Mouse (Mus musculus): ENCODE results near the gene Kcnj6. TPM values are rescaled to one million over a fixed set of nuclear protein-coding genes. Genes with fewer than 3 reads are reported as not detected.

Kcnj6 gene
- 0.05 and 0.07 TPM in 2 replicates for polyA plus RNA-seq (2012; rRNA removed)

DNA sequence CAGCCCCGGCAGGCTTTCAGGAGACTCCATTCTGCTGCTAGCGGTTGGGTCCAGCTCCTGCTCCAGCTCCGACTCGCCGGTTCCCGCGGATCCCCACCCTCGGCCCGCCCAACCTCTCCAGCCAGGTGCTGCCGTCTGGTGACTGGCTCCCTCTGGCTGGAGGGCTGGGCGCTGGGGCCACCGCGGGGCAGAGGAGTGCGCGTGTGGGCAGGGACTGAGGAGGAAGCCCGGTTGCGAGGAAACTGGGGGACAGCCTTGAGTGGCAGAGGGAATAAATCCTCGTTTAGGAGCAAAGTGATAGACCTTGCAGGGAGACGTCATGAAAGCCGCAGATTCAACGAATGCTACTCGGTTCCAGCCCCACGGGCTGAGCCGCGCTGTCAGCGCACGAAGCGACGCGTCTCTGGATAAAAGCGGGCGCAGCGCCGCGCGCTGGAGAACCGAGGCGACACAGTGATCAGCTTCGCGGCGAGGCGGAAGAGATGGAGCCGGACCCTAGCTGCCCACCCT lies at the start of gene Kcnj6:
Gene Kcnj6 (minus strand): TSS at position 362 of the 510 bp plus-strand sequence.
- Histone ChIP-seq H3K4me3 (ENCODE audit: control insufficient read depth, insufficient read depth, low read length) (no peak within 1 kb of the TSS), H3K36me3 (ENCODE audit: control insufficient read depth, insufficient read depth, low read length) (no peaks in the 10 kb centered on the region), H3K4me1 (replicated peaks; ENCODE audit: control insufficient read depth, insufficient read depth, low read length) (no peaks in the 10 kb centered on the region), H3K27ac (ENCODE audit: control insufficient read depth, insufficient read depth, low read length) (no peak within 1 kb of the TSS), H3K27me3 (ENCODE audit: control insufficient read depth, insufficient read depth, low read length) (no peaks in the 10 kb centered on the region)
- no peak for TF ChIP-seq POLR2A (IDR thresholded peaks at IDR 0.05; ENCODE audit: control insufficient read depth, extremely low read depth, insufficient read depth, low read length, poor library complexity)
- no peak for TF ChIP-seq CTCF (IDR thresholded peaks at IDR 0.05; ENCODE audit: borderline replicate concordance, control insufficient read depth, extremely low read depth, insufficient read depth, low read length, poor library complexity)
- WGBS, result 5% methylated on average over 43 of the region's 43 CpGs
- no peak for DNase-seq

DNA sequence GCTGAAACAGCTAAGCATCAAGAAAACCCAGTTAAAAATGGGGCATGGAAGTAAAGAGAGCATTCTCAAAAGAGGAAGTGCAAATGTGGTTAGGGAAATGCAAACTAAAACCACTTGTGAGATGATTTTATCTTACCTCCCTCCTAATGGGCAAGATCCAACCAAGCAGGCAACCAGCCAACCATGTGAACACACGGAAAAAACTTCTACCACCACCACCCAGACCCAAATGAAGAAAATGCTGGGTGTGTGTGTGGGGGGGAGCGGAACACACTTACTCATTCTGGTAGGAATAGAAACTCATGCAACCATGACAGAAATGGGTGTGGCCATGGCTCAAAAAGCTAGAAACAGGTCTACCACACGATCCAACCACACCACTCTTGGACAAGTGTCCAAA lies 12.4 kb upstream of the Kcnj6 start:
- Histone ChIP-seq H3K4me3 (ENCODE audit: control insufficient read depth, insufficient read depth, low read length) (no peak overlapping the region), H3K27me3 (ENCODE audit: control insufficient read depth, insufficient read depth, low read length) (no peaks in the 10 kb centered on the region), H3K36me3 (ENCODE audit: control insufficient read depth, insufficient read depth, low read length) (no peaks in the 10 kb centered on the region), H3K27ac (ENCODE audit: control insufficient read depth, insufficient read depth, low read length) (no peak overlapping the region), H3K4me1 (replicated peaks; ENCODE audit: control insufficient read depth, insufficient read depth, low read length) (no peaks in the 10 kb centered on the region)
- 4% methylated on average over 3 of the region's 3 CpGs for WGBS
- TF ChIP-seq POLR2A (IDR thresholded peaks at IDR 0.05; ENCODE audit: control insufficient read depth, extremely low read depth, insufficient read depth, low read length, poor library complexity) (no peak), CTCF (IDR thresholded peaks at IDR 0.05; ENCODE audit: borderline replicate concordance, control insufficient read depth, extremely low read depth, insufficient read depth, low read length, poor library complexity) (no peak)
- no peak for DNase-seq

DNA sequence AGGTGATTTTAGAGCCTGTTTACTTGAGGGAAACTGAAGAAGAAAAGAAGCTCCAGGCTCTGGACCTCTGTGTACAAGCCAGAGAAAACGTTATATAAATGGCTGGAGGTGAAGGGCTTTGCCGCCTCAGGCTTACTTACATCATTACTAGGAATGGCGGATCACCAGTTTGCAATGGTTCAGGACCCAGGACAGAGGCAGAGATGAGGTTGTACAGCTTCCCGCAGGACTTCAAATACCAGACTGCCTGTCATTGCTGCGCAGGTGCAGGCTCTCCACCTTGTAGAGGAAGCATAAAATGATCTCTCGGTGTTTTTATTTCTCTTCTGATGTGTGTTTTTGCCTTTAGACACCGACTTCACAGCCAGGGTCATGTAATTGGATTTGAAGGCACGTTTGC lies 7.1 kb upstream of the Kcnj6 start:
- no peak for DNase-seq
- Histone ChIP-seq H3K4me3 (ENCODE audit: control insufficient read depth, insufficient read depth, low read length) (no peak overlapping the region), H3K27ac (ENCODE audit: control insufficient read depth, insufficient read depth, low read length) (no peak overlapping the region), H3K27me3 (ENCODE audit: control insufficient read depth, insufficient read depth, low read length) (no peaks in the 10 kb centered on the region), H3K36me3 (ENCODE audit: control insufficient read depth, insufficient read depth, low read length) (no peaks in the 10 kb centered on the region), H3K4me1 (replicated peaks; ENCODE audit: control insufficient read depth, insufficient read depth, low read length) (no peaks in the 10 kb centered on the region)
- TF ChIP-seq POLR2A (IDR thresholded peaks at IDR 0.05; ENCODE audit: control insufficient read depth, extremely low read depth, insufficient read depth, low read length, poor library complexity) (no peak), CTCF (IDR thresholded peaks at IDR 0.05; ENCODE audit: borderline replicate concordance, control insufficient read depth, extremely low read depth, insufficient read depth, low read length, poor library complexity) (no peak)
- WGBS, result 36% methylated on average over 8 of the region's 8 CpGs

DNA sequence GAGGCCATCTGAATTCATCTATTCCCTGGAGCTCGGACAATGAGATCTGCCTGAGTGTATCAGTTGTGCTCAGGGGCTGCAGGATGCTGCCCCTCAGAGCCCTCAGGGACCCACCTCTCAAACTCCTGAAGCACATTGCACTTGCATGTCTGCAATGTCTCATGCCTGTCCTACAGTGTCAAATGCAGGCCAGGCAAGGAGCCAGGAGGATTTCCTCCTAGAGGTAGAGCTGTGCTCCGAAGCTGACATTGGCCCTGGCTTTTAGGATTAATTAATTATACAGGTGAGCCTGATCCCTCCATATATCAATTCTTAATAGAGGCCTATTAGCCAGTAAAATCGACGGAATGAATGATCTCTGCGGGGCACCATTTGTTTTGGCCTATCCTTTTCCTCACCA lies 2.0 kb upstream of the Kcnj6 start:
- WGBS, result 84% methylated on average over 5 of the region's 5 CpGs
- Histone ChIP-seq H3K36me3 (ENCODE audit: control insufficient read depth, insufficient read depth, low read length) (no peaks in the 10 kb centered on the region), H3K27ac (ENCODE audit: control insufficient read depth, insufficient read depth, low read length) (no peak overlapping the region), H3K27me3 (ENCODE audit: control insufficient read depth, insufficient read depth, low read length) (no peaks in the 10 kb centered on the region), H3K4me1 (replicated peaks; ENCODE audit: control insufficient read depth, insufficient read depth, low read length) (no peaks in the 10 kb centered on the region), H3K4me3 (ENCODE audit: control insufficient read depth, insufficient read depth, low read length) (no peak overlapping the region)
- DNase-seq, result no peak
- TF ChIP-seq POLR2A (IDR thresholded peaks at IDR 0.05; ENCODE audit: control insufficient read depth, extremely low read depth, insufficient read depth, low read length, poor library complexity) (no peak), CTCF (IDR thresholded peaks at IDR 0.05; ENCODE audit: borderline replicate concordance, control insufficient read depth, extremely low read depth, insufficient read depth, low read length, poor library complexity) (no peak)

DNA sequence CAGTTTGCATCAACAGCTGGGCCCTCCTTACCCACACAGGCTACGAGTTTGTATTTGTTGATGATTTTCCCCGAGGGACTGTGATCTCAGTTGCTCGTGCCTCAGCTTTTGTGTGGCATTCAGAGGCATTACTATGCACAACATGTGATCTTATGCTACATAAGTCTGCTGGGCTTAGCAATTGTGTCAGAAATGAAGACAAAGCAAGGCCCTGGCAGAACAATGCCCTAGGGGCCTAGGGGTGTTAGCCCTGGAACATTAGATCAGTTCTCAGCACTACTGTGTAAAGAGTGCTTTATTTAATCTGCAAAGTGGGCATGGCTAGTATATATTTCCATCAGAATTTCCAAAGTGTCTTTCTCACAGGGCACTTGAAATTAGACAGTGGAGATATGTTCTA lies 1.5 kb upstream of the Kcnj6 start:
- Histone ChIP-seq H3K27me3 (ENCODE audit: control insufficient read depth, insufficient read depth, low read length) (no peaks in the 10 kb centered on the region), H3K27ac (ENCODE audit: control insufficient read depth, insufficient read depth, low read length) (no peak overlapping the region), H3K36me3 (ENCODE audit: control insufficient read depth, insufficient read depth, low read length) (no peaks in the 10 kb centered on the region), H3K4me3 (ENCODE audit: control insufficient read depth, insufficient read depth, low read length) (no peak overlapping the region), H3K4me1 (replicated peaks; ENCODE audit: control insufficient read depth, insufficient read depth, low read length) (no peaks in the 10 kb centered on the region)
- DNase-seq, result no peak
- TF ChIP-seq POLR2A (IDR thresholded peaks at IDR 0.05; ENCODE audit: control insufficient read depth, extremely low read depth, insufficient read depth, low read length, poor library complexity) (no peak), CTCF (IDR thresholded peaks at IDR 0.05; ENCODE audit: borderline replicate concordance, control insufficient read depth, extremely low read depth, insufficient read depth, low read length, poor library complexity) (no peak)
- 90% methylated on average over 3 of the region's 3 CpGs for WGBS

DNA sequence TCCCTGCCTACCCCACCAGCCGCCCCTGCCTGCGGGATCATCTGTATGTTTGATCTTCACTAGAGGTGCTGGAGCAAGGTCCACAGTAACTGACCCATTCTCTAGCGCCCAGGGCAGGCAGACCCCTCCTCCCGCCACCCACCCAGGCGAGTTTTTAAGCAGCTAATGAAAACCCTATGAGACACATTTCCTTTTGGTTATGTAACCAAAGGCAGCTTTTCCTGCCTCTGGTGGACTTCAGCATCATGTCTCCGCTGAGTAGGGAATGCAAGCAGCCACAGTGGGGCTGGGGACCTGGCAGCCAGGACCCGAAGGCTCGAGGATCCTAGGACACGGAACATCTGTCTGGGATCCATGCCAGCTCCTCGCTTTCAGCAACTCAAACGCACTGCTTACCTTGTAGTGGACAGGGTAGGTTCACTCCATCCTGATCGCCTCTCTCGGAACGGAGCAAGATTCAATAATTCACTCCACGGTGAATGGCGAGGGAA lies 665 bp downstream of the Kcnj6 start:
- TF ChIP-seq POLR2A (IDR thresholded peaks at IDR 0.05; ENCODE audit: control insufficient read depth, extremely low read depth, insufficient read depth, low read length, poor library complexity) (no peak), CTCF (IDR thresholded peaks at IDR 0.05; ENCODE audit: borderline replicate concordance, control insufficient read depth, extremely low read depth, insufficient read depth, low read length, poor library complexity) (no peak)
- Histone ChIP-seq H3K27me3 (ENCODE audit: control insufficient read depth, insufficient read depth, low read length) (no peaks in the 10 kb centered on the region), H3K27ac (ENCODE audit: control insufficient read depth, insufficient read depth, low read length) (no peak overlapping the region), H3K36me3 (ENCODE audit: control insufficient read depth, insufficient read depth, low read length) (no peaks in the 10 kb centered on the region), H3K4me1 (replicated peaks; ENCODE audit: control insufficient read depth, insufficient read depth, low read length) (no peaks in the 10 kb centered on the region), H3K4me3 (ENCODE audit: control insufficient read depth, insufficient read depth, low read length) (no peak overlapping the region)
- DNase-seq, result no peak
- WGBS, result 23% methylated on average over 16 of the region's 16 CpGs

Measured in thymus, adult 2 months (tissue).